Mouse (Mus musculus): ENCODE results near the gene Rpl34. TPM values are rescaled to one million over a fixed set of nuclear protein-coding genes. Genes with fewer than 3 reads are reported as not detected.

The Rpl34 gene
- 843 and 874 TPM in 2 replicates for polyA plus RNA-seq (2015; fragmentation: Nextera tagmentation; extraction: Ambion mirVana)

- Histone ChIP-seq H3K4me2 (peak within 1 kb of the TSS; percentile 69), H3K9ac (peak within 1 kb of the TSS; percentile 85), H3K36me3 (peaks cover 30% of the 10 kb centered on the region), H3K4me3 (replicated peaks) (peak within 1 kb of the TSS; percentile 86), H3K27me3 (replicated peaks) (no peaks in the 10 kb centered on the region), H3K27ac (peak within 1 kb of the TSS; percentile 86), H3K4me1 (peaks cover 9% of the 10 kb centered on the region; the same call in 1 of the 2 replicates), H3K9me3 (no peaks in the 10 kb centered on the region)
- under 1% methylated on average over 45 of the region's 45 CpGs for WGBS
- ATAC-seq (ENCODE audit: insufficient read depth, low FRiP score, low read depth) = peak; percentile 99
These were observed at the start of gene Rpl34 for GRCm38 (mm10) chr3:130730189-130730653. Gene Rpl34, minus strand, starts transcription at chr3:130730398.

- Histone ChIP-seq H3K9me3 (no peaks in the 10 kb centered on the region), H3K4me1 (no peaks in the 10 kb centered on the region), H3K4me2 (no peak overlapping the region), H3K4me3 (replicated peaks) (no peak overlapping the region), H3K27ac (no peak overlapping the region), H3K27me3 (replicated peaks) (no peaks in the 10 kb centered on the region), H3K36me3 (no peaks in the 10 kb centered on the region), H3K9ac (no peak overlapping the region)
- WGBS = 76% methylated on average over 3 of the region's 3 CpGs
- no peak for ATAC-seq (ENCODE audit: insufficient read depth, low FRiP score, low read depth)
These were observed 38.0 kb upstream of the Rpl34 start for GRCm38 (mm10) chr3:130768172-130768571.

- no peak overlapping the region for H3K9ac ChIP-seq
- H3K4me3 ChIP-seq (replicated peaks) = no peak overlapping the region
- no peak overlapping the region for H3K4me2 ChIP-seq
- H3K4me1 ChIP-seq = no peaks in the 10 kb centered on the region
- no peak overlapping the region for H3K27ac ChIP-seq
- no peak for ATAC-seq (ENCODE audit: insufficient read depth, low FRiP score, low read depth)
- no peaks in the 10 kb centered on the region for H3K36me3 ChIP-seq
- no peaks in the 10 kb centered on the region for H3K27me3 ChIP-seq (replicated peaks)
- WGBS = 70% methylated on average over 5 of the region's 5 CpGs
- no peaks in the 10 kb centered on the region for H3K9me3 ChIP-seq
These were observed 33.9 kb upstream of the Rpl34 start for GRCm38 (mm10) chr3:130764091-130764490.

- ATAC-seq (ENCODE audit: insufficient read depth, low FRiP score, low read depth) = no peak
These were observed 30.7 kb upstream of the Rpl34 start for GRCm38 (mm10) chr3:130760711-130761435.

GRCm38 (mm10) chr3:130758157-130758841, 28.1 kb upstream of the Rpl34 start:
- H3K36me3 ChIP-seq = no peaks in the 10 kb centered on the region
- H3K27ac ChIP-seq = no peak overlapping the region
- H3K4me3 ChIP-seq (replicated peaks) = no peak overlapping the region
- 80% methylated on average over 15 of the region's 15 CpGs for WGBS
- no peak for ATAC-seq (ENCODE audit: insufficient read depth, low FRiP score, low read depth)
- no peak overlapping the region for H3K4me2 ChIP-seq
- H3K4me1 ChIP-seq = no peaks in the 10 kb centered on the region
- no peak overlapping the region for H3K9ac ChIP-seq
- H3K9me3 ChIP-seq = no peaks in the 10 kb centered on the region
- H3K27me3 ChIP-seq (replicated peaks) = no peaks in the 10 kb centered on the region

More at GRCm38 (mm10) chr3:130760711-130761435, 30.7 kb upstream of the Rpl34 start:
- Histone ChIP-seq H3K9me3 (no peaks in the 10 kb centered on the region), H3K4me1 (no peaks in the 10 kb centered on the region), H3K4me3 (replicated peaks) (no peak overlapping the region), H3K27me3 (replicated peaks) (no peaks in the 10 kb centered on the region), H3K27ac (no peak overlapping the region), H3K36me3 (no peaks in the 10 kb centered on the region), H3K4me2 (no peak overlapping the region), H3K9ac (no peak overlapping the region)
- WGBS = 57% methylated on average over 24 of the region's 24 CpGs

- H3K27me3 ChIP-seq (replicated peaks) = no peaks in the 10 kb centered on the region
- no peaks in the 10 kb centered on the region for H3K9me3 ChIP-seq
- no peak overlapping the region for H3K4me2 ChIP-seq
- no peaks in the 10 kb centered on the region for H3K4me1 ChIP-seq
- H3K4me3 ChIP-seq (replicated peaks) = no peak overlapping the region
- no peak for ATAC-seq (ENCODE audit: insufficient read depth, low FRiP score, low read depth)
- no peaks in the 10 kb centered on the region for H3K36me3 ChIP-seq
- 77% methylated on average over 8 of the region's 8 CpGs for WGBS
- H3K9ac ChIP-seq = no peak overlapping the region
- H3K27ac ChIP-seq = no peak overlapping the region
These were observed 27.1 kb upstream of the Rpl34 start for GRCm38 (mm10) chr3:130757117-130757852.

GRCm38 (mm10) chr3:130749206-130749605, 19.0 kb upstream of the Rpl34 start:
- H3K27me3 ChIP-seq (replicated peaks) = no peaks in the 10 kb centered on the region
- H3K27ac ChIP-seq = no peak overlapping the region
- no peaks in the 10 kb centered on the region for H3K9me3 ChIP-seq
- H3K4me3 ChIP-seq (replicated peaks) = no peak overlapping the region
- H3K9ac ChIP-seq = no peak overlapping the region
- ATAC-seq (ENCODE audit: insufficient read depth, low FRiP score, low read depth) = no peak
- H3K4me1 ChIP-seq = no peaks in the 10 kb centered on the region
- H3K4me2 ChIP-seq = no peak overlapping the region
- H3K36me3 ChIP-seq = no peaks in the 10 kb centered on the region
- whole genome bisulfite sequencing = 82% methylated on average over 3 of the region's 3 CpGs

- Histone ChIP-seq H3K9ac (no peak overlapping the region), H3K27ac (no peak overlapping the region), H3K4me2 (no peak overlapping the region), H3K27me3 (replicated peaks) (no peaks in the 10 kb centered on the region), H3K36me3 (no peaks in the 10 kb centered on the region), H3K4me1 (no peaks in the 10 kb centered on the region), H3K4me3 (replicated peaks) (no peak overlapping the region), H3K9me3 (no peaks in the 10 kb centered on the region)
- ATAC-seq (ENCODE audit: insufficient read depth, low FRiP score, low read depth) = no peak
- 80% methylated on average over 10 of the region's 10 CpGs for WGBS
These were observed 16.7 kb upstream of the Rpl34 start for GRCm38 (mm10) chr3:130746673-130747619.

GRCm38 (mm10) chr3:130737652-130738361, 7.6 kb upstream of the Rpl34 start:
- Histone ChIP-seq H3K27ac (no peak overlapping the region), H3K9ac (no peak overlapping the region), H3K9me3 (no peaks in the 10 kb centered on the region), H3K4me1 (no peaks in the 10 kb centered on the region), H3K4me3 (replicated peaks) (no peak overlapping the region), H3K4me2 (no peak overlapping the region), H3K27me3 (replicated peaks) (no peaks in the 10 kb centered on the region), H3K36me3 (no peaks in the 10 kb centered on the region)
- ATAC-seq (ENCODE audit: insufficient read depth, low FRiP score, low read depth) = 0 out of 2 replicates have a peak, but pooled peaks have one; percentile 39
- WGBS = 31% methylated on average over 21 of the region's 21 CpGs

- Histone ChIP-seq H3K9ac (no peak overlapping the region), H3K36me3 (no peaks in the 10 kb centered on the region), H3K27me3 (replicated peaks) (no peaks in the 10 kb centered on the region), H3K4me3 (replicated peaks) (no peak overlapping the region), H3K27ac (no peak overlapping the region), H3K4me2 (no peak overlapping the region), H3K9me3 (no peaks in the 10 kb centered on the region), H3K4me1 (no peaks in the 10 kb centered on the region)
- 52% methylated on average over 4 of the region's 4 CpGs for WGBS
- no peak for ATAC-seq (ENCODE audit: insufficient read depth, low FRiP score, low read depth)
These were observed 6.6 kb upstream of the Rpl34 start for GRCm38 (mm10) chr3:130736758-130737157.

Measured in stomach, embryonic 15.5 days (tissue).